ENCODE assay signal across 10 mouse cellular contexts in genomic region chrX:162727367-162727777, GRCm38 (mm10). TPM values are rescaled to one million over a fixed set of nuclear protein-coding genes. Genes with fewer than 3 reads are reported as not detected.
DNase-seq lines count a peak whose midpoint lies in the region; ATAC-seq and TF ChIP-seq lines count a peak whose summit lies in the region.
"Had no signal": no experiment of that assay in that cellular context is flagged by ENCODE, and none has a peak within 500 bp of the region (broad histone marks: within the 10 kb centered on the region; RNA-seq: fewer than 3 reads in every experiment).

No protein-coding gene starts in this region.

- no peak for TF ChIP-seq CTCF in lung, postnatal 0 days (IDR thresholded peaks at IDR 0.05)

- H3K27me3 ChIP-seq in lung, postnatal 0 days (replicated peaks; ENCODE audit: insufficient read depth, low read length) = no peaks in the 10 kb centered on the region
- H3K27me3 ChIP-seq in limb, embryonic 10.5 days (ENCODE audit: low read depth, poor library complexity, severe bottlenecking) = peaks cover 29% of the 10 kb centered on the region
- H3K27me3 ChIP-seq: lung, embryonic 15.5 days had no signal

- ATAC-seq in lung, postnatal 0 days = no peak; the same call in 1 of the 2 replicates

- H3K36me3 ChIP-seq in lung, postnatal 0 days (ENCODE audit: insufficient read depth, low read length) = no peaks in the 10 kb centered on the region
- H3K36me3 ChIP-seq in limb, embryonic 10.5 days = no peaks in the 10 kb centered on the region
- H3K36me3 ChIP-seq: lung, embryonic 15.5 days had no signal

- no peak overlapping the region for H3K9ac ChIP-seq in lung, postnatal 0 days (replicated peaks; ENCODE audit: low read depth)
- H3K9ac ChIP-seq: lung, embryonic 15.5 days had no signal

- H3K4me1 ChIP-seq in lung, postnatal 0 days (ENCODE audit: insufficient read depth, low read depth, low read length) = no peaks in the 10 kb centered on the region
- H3K4me1 ChIP-seq in limb, embryonic 10.5 days = peaks cover 4% of the 10 kb centered on the region; the same call in 1 of the 2 replicates
- H3K4me1 ChIP-seq: lung, embryonic 15.5 days had no signal

- no peak overlapping the region for H3K4me2 ChIP-seq in lung, postnatal 0 days (replicated peaks; ENCODE audit: low read depth, low read length)
- H3K4me2 ChIP-seq: lung, embryonic 15.5 days had no signal

- peak; percentile 11 for DNase-seq in adrenal gland, postnatal 10 days
- no peak for DNase-seq in adrenal gland, postnatal 25 days
- DNase-seq in lung, postnatal 0 days (ENCODE audit: low spot score) = peak; percentile 12
- no peak for DNase-seq in lung, postnatal 14 days
- peak; percentile 30 for DNase-seq in limb, embryonic 10.5 days (ENCODE audit: low spot score)
- DNase-seq in retina, postnatal 1 day = peak; percentile 85
- no peak for DNase-seq in thymus, postnatal 25 days
- DNase-seq in T-cell, adult 2 months (ENCODE audit: low spot score) = no peak
- DNase-seq: gastrocnemius, postnatal 25 days had no signal

- H3K9me3 ChIP-seq in lung, postnatal 0 days (ENCODE audit: low read length) = no peaks in the 10 kb centered on the region
- H3K9me3 ChIP-seq in limb, embryonic 10.5 days (replicated peaks) = no peaks in the 10 kb centered on the region
- H3K9me3 ChIP-seq: lung, embryonic 15.5 days had no signal

- no peak for TF ChIP-seq EP300 in lung, postnatal 0 days (IDR thresholded peaks at IDR 0.05)

- 39% methylated on average over 13 of the region's 13 CpGs for WGBS in lung, postnatal 0 days
- WGBS in limb, embryonic 10.5 days = 17% methylated on average over 13 of the region's 13 CpGs

- H3K4me3 ChIP-seq in lung, postnatal 0 days (ENCODE audit: low read depth, low read length) = no peak overlapping the region
- peak overlapping the region; percentile 19; the same call in 1 of the 2 replicates for H3K4me3 ChIP-seq in limb, embryonic 10.5 days
- H3K4me3 ChIP-seq: lung, embryonic 15.5 days had no signal

- H3K27ac ChIP-seq in lung, postnatal 0 days (ENCODE audit: low read length) = no peak overlapping the region
- H3K27ac ChIP-seq in limb, embryonic 10.5 days = 0 out of 2 replicates have a peak overlapping the region, but pooled peaks have one; percentile 6
- H3K27ac ChIP-seq: lung, embryonic 15.5 days had no signal

RNA-seq across cellular contexts. Expression of gene Rbbp7, which starts 32.8 kb away (rescaled TPM):
- total RNA-seq in adrenal gland, postnatal 10 days (2021) = 100 to 1,000 TPM; 174 to 178 TPM
- 150 and 170 TPM in 2 replicates for total RNA-seq in adrenal gland, postnatal 25 days (2021)
- 193 and 201 TPM in 2 replicates for polyA plus RNA-seq in lung, postnatal 0 days (2015; fragmentation: Nextera tagmentation; extraction: Ambion mirVana)
- polyA plus RNA-seq in limb, embryonic 10.5 days (2016; fragmentation: Nextera tagmentation; extraction: Ambion mirVana) = 417 and 443 TPM in 2 replicates

Comparison
In these comparisons a context has a peak if more than half of its experiments do, and no peak if none do; other contexts are left out.
1. DNase-seq: peak in adrenal gland, postnatal 10 days (single experiment), lung, postnatal 0 days (single experiment), limb, embryonic 10.5 days (single experiment) and retina, postnatal 1 day (single experiment); none in adrenal gland, postnatal 25 days (single experiment), lung, postnatal 14 days (single experiment), thymus, postnatal 25 days (single experiment) and T-cell, adult 2 months (single experiment).